Mouse (Mus musculus) forelimb bud, embryonic 11.5 days (tissue): ENCODE results near the gene Gm37240.

Experiments
- DNase-seq: peaks from one replicate; pipeline ENCODE4 v3.0.0-alpha.2; 2012; ENCODE audit warnings: low read depth, low spot score

Gm37240 gene

DNA sequence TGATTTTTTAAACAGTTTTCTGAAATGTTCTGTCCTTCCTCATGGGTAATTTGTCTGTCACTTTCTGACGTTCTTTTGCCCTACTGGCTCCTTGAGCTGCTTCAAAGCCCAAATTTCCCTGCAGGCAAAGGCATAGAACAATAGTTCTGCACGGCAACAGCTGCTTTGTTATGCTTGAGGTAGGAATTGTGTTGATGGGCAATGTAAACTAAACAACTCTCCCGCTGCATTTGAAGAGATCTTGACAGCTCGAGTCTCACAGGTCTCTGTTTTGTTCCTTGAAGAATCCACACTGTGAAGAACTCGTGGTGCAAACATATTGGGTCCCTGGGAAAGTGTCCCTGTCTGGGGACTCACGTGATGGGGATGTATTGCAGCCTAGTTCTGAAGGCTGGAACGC, 746.8 kb downstream of the Gm37240 start:
- DNase-seq, result no peak

DNA sequence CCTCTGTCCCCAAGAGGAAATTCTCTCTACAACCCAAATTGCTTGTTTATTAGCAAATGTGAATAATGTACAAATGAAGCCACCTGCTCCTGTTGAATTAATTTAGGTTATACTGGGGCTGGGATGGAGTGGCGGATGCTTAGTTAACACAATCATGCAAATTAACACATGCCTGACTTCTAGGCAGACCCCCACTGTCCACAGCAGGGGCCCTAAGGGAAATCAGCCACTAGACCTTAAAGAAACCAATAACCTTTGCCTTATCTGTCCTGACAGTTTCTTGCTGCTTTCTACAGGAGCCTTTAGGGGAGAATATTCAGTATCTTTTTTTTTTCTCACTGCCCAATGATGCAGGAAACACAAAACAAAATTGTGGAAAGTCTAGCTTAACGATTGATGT, 748.9 kb downstream of the Gm37240 start:
- DNase-seq, result no peak

DNA sequence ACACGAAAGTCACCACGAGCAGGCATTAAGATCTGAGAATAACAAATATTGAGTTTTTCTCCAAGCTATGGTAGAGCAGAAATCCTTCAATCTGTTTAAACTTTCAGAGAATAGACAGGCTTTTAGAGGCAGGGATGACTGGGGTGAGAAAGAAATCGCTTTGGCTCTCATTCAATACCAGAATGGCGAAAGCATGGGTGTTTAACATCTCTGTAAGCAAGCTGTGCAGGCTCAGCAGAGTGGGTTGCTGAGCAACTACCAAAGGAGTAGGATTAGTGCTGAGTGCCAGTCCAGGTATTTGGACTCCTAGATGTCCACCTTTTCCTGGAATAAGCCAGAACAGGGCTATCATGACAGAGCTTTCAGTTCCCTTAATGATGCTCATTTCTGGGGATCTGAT, 753.8 kb downstream of the Gm37240 start:
- DNase-seq, result no peak

DNA sequence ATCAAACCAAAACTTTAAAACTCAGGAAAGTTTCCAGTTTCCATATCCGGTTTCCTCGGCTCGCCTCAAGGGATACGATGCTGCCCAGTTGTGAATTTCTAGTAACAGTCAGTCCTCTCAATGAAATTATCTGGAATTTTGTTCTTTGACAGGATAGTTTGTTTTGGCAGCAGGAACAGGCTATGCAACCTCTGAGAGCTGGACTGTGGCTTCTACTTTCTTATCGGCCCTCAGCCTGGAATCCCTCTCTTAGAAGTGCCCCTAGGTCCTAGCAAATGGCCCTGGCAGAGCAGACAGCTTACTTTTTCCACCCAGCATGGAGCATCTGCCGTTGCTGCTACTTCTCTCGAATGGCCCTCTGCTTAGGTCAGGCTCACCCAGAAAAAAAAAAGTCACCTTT, 755.4 kb downstream of the Gm37240 start:
- no peak for DNase-seq

DNA sequence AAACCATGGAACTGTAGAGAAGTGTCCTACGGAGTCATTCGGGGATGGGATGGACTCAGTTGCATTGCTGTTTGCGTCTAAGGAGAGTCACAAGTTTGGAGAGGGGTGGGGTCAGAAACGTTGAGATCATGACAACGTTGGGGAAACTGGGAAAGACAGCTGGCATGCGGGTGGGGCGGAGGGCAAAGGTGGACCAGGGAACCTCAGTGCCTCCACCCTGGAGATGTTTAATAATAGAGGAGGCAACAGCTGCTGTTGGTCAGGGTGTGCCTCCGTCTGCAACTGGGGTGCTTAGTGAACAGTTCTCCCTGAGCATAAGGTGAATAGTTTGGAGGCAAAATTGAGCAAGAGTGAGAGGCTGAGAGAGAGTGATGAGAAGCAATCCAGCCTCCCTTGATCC, 758.8 kb downstream of the Gm37240 start:
- no peak for DNase-seq

DNA sequence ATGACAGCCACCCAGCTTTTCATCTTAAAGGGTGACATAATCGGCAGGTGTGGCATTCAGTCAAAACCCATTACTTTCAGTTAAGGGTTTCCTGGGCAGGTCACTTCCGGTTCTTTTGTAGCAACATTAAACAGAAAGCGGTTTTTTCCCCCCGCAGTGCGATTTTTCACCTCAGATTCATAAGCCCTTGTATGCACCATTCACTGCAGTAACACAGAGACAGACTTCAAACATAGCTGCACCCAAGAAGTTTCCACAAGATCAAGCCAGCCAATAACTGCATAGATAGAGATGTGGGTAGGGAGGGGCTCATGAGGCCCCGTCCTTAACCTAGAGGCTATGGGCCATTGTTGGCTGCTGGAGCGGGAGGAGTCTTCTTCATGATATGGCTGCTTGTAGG, 760.3 kb downstream of the Gm37240 start:
- no peak for DNase-seq

DNA sequence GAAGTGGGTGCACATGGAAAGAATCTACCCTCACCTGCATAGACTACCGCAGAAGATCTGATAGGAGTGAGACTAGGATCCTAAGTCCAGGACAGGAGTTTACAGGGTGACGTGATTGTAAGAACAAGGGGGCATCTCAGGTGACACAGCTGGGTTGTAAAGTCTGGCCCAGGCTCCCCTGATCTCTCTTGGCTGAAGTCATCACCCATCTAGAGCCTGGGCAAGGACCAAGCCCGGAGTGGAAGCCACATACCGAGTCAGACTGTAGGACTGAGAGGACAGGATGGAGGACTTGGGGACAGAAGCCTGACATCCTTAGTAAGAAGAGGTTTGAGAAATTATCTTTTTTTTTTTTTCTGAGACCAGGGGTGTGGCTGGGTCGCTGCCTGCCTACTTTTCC, 761.8 kb downstream of the Gm37240 start:
- DNase-seq, result no peak

DNA sequence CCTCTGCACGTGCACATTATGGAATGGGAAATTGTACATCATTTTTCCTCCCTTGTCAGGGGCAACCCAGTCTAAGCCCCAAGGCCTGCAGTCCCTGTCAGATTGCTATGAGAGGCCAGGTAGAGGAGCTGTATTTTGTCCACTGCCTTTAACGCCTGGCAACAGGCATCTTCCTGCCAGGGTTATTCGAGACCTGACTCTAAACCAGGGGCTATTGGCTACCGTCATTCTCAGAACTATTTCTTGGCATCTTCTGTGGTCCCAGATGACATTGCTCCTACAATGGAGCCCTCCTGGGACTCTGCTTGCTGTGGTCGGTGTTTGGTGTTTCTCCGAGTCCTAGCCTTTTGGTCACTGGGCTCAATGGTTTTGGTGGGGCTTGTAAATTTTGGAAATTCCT, 762.4 kb downstream of the Gm37240 start:
- DNase-seq, result no peak

DNA sequence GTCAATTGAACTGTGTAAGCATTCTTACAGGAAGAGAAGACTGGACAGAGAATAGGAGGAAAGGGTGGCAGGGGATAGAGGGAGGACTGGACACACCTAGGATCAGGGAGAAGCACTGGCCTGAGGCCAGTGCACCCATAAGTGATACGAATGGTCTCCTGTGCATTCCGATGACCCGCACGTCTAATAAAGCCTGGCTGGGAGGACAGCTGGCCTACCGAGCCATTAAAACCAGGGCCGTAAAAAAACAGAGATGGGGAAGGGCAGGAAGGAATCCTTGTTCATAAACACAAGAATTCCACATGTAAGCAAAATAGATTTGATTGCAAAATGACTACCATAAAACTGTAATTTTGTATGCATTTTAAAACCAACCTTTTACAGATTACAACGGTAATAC, 762.9 kb downstream of the Gm37240 start:
- DNase-seq, result no peak

DNA sequence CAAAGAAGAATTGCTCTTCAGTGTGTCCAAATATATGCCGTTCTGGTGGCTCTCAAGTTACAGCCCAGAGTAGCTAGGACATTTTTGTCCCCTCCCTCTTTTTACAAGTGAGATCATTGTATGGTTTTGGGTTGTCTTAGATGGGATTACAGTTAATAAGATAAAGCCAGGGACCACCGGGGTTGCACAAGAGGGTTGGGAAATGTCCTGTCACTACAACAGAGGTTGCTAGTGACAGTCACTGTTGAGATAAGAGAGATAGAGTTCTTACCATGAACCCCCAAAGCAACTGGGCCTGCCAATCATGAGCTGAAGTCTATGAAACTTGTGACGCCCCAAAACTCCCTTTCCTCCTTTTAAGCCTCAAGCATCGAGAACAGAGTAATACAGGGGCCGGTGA, 769.6 kb downstream of the Gm37240 start:
- no peak for DNase-seq

DNA sequence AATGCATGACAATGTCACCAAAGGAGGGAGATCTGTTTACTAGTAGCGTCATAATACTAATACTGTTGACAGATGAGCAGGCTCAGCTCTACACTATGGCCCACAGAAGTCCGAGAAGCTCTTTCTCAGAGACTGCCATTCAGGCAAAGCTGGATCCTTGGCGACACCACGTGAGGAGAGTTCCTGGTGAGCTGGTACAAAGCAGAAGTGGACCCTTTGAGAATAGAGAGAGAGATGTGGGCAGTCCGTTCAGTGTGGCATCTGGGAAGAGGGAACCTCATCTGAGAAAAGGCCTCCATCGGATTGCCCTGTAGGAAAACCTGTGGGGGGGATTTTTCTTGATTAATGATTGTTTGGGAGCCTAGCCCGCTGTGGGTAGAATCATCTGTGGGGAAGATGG, 770.3 kb downstream of the Gm37240 start:
- DNase-seq, result no peak

DNA sequence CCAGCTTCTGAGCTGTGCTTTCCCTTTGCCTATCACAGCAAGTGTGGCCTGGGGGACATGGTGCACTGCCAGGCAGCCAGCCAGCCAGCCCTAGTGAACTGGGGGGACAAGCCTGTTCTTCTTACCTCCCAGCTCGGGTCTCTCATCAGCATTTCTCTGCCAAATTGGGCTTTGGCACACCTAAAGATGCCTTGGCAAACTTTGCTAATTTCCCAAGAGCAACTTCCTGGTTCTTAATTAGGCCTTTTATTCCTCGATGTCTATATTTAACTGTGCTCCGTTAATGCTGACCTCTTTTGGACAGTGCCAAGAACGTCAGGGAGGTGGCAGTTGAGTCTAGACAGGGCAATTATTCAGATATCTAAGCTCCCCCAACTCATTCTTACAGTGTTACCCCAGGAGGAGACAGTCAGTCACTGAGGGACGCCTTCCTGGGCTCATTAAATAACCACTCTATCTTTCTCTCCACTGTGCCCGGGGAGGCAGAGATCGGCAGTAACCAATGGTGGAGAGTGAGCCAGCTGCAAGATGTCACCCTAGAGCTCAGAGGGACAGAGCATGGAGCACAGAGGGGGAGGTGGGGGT, 771.3 kb downstream of the Gm37240 start:
- DNase-seq, result no peak

DNA sequence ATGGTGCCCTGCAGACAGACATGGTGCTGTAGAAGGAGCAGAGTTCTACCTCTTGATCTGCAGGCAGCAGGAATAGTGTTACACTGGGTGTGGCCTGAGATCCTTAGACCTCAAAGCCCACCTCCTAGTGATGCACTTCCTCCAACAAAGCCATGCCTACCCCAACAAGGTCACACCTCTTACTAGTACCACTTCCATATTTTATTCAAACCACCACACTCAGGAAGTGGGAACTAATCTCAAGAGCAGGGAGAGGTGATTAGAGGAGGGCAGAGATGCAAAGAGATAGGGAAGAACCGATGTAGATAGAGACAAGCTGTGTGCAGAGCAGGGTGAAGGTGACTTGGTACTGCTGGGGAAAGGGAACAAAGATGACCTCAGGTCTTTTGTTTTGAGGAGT, 773.8 kb downstream of the Gm37240 start:
- DNase-seq, result no peak

DNA sequence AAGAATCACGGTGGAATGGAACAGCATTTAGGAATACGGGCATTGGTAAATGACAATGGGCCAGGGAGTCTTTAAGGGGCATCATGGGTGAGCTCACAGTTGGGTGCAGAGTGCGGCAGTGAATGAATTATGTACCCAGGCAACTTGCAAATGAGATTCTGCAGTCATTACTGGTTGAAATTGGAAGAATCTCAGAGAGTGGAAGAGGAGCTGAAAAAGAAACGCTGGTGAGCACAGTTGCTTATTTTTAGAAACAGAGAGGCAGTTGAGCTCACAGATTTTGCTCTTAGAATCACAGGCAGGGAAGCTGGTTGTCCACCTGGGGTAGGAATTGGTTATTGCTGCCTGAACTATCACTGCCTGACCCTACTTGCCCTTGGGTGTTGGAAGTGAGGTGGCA, 776.6 kb downstream of the Gm37240 start:
- no peak for DNase-seq

DNA sequence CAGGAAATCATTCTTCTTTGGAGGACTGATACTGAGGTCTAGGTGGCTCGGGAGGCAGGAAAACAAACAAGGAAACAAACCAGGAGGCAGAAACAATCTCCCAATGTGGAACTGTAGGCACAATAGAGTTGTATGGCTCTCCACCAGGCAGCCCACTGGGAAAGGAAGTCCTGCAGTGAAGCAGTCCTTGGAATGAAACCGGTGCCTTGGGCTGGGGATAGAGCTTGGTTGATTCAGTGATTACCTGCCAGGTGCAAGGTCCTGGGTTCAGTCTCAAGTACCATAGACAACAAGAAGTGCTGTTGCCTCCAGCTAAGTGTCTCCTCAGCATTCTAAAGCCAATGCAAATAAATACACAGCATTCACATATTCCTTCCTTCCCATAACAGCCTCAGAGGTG, 778.1 kb downstream of the Gm37240 start:
- no peak for DNase-seq

DNA sequence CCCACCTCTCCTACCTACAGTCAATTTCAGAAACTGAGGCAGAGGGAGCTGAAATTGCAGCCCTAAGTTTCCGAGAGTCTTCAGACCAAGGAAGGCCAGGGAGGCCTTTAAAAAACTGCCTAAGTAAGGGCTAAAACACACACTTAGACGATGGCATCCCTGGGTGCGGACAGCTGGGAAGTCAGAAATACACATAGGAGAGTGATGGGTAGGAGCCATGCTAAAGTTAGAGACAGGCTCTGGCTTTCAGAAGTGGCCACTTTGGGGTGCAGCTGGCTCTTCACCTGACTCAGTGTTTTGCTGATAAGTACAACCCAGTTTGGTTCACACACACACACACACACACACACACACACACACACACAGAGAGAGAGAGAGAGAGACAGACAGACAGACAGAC, 778.9 kb downstream of the Gm37240 start:
- no peak for DNase-seq

DNA sequence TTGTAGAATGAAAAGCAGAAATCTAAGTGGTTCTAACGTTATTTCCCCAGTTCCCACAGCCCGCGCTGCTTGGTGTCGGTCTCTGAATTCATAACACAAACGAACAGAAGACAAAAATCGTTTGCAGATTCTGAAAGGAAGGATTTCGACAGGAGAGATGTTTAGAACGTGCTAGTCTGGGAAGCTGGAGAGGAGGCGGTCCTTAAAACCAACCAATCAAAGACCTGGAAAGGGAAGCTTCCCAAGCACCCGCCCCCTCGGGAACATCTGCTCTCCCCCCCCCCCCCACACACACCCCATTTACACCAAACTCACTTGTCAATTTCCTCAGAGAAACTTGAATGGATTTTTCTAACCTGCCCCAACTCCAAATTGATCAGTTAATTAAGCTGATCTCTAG, 780.4 kb downstream of the Gm37240 start:
- no peak for DNase-seq

DNA sequence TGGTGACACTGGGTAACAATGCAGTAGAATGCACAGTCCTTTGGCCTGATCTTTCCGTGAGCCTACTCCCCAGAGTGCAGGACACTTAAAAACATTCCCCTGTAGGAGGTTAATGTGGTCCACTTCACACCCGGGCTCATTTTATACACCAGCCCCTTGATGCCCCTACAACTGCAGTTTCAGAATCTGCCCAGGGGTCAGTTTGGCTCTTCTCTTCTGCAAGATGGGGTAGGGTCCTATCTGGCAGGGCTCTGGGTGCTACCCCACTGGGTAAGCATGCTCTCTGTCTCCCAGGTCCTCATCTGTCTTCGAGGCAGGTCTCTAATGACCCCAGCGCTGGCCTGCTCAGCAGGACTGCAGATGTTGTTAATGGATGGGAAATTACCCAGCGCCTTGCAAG, 783.0 kb downstream of the Gm37240 start:
- no peak for DNase-seq

DNA sequence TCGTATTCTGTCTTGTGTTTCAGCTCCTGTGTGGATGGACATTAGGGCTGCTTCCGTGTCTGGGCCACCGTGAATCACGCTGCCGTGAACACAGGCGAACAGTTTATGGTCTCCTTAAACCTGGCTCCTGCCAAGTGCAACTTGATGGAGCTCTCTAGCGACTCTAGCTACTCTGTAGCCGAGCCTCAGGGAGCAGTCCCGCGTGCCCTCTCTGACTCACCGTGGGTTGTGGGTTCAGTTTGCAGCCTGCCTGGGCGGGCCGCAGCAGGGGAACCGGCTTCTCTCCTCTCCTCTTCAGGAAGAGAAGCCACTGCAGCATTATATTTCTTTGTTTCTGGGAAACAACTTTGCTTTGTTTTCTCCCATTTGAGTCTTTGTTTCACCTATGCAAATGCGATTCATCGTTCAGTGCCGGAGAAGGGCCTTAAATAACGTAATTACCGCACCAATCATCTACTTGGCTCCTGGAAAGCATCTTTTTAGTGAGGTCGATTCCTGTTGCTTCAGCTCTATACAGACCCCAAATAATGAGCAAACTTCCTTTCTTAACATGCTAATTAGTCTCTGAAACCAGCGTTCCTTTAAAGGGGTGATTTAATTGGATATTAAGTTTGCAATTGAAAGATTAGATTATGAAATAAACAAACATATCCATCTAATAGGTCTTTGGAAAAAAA, 806.3 kb downstream of the Gm37240 start:
- DNase-seq, result no peak

DNA sequence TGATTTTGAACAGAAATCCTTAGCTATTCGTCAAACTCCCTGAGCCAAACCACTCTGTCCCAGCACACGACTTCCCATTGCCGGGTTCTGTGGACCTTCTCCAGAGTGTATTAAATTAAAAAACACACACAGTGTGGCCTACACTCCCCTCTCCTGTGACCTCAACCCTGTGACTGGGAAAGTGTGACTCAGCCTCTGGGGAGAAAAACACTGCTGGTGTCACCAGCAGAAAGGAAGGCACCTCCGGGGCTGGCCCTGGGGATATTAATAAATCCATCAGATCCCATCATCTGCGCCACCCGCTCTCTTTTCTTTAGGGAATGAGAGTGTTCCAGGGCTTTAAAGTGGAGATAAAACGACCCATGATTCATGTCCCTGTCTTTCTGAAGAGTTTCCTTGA, 823.2 kb downstream of the Gm37240 start:
- DNase-seq, result no peak

DNA sequence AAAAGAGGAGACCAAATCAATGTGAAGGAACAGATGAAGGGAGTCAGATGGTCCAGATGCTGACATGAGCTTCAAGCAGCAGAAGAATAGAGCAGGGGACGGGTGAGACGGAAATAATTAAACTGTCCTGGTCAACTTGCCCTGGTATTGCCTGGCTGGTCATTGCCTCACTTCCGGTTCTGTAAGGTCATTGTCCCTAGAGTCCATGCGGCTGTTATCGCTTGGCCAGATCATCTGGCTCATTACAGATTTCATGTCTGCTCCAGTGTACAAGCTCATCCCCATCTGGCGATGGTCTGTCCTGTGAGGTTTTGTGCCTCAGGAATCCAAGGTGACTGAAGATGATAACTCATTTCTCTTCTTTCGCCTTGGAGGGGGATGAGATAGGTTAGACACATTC, 827.2 kb downstream of the Gm37240 start:
- no peak for DNase-seq

DNA sequence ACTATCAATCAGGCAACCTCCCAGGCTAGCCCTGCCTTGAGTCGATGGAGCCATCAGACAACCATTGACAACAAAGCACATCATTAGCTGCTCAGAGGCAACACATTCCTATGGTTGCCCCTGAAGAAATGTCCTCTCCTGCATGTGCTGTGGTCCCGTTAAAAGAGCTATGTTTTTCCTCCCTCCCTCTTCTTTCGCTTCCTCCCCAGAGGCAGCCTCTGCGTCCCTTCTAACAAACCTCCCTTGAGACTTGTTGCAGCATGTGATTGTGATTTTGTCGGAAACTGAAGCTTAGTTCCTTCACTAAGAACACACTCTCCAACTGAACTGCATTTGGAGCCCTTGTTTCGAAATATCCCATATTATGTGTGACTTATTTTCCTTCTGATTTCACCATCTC, 830.1 kb downstream of the Gm37240 start:
- DNase-seq, result no peak

DNA sequence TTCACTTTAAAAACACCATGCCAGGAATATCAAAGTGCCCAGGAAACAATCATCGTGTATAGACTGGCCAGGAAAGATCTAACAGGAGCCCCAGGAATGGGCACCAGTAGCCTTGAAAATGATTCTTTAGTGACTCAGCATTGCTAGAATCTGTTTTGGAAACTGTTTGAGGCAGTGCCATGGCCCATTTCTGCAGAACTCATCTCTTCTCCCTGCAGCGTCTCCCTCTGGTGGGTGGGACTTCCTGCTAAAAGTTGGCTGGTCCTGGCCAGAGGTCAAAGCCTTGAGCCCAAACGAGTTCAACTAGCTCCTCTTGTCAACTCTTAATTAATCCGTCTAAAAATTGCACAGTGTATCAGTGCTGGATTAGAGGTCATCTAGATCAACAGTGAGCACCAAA, 833.8 kb downstream of the Gm37240 start:
- DNase-seq, result no peak

DNA sequence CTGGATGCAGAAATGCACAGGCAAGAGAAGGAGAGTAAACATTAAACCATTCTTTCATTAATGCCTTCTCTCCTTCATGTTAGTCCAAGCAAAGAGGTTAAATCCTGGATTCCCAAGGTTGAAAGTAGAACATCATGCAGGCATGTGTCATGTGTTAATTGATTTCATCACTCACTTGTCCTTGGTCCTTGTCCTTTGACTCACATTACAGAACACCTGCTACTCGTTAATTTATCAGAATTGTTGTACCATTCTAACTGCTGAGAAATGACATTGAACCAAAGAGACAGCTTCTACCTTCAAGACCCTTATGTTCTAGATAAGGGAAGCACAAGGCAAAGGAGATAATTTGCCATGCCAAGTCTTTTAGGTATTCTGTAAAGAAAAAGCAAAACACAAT, 835.1 kb downstream of the Gm37240 start:
- DNase-seq, result no peak
